ENCODE assay signal across 13 mouse cellular contexts in genomic region chr1:54684316-54684715, GRCm38 (mm10).
DNase-seq lines count a peak whose midpoint lies in the region; ATAC-seq and TF ChIP-seq lines count a peak whose summit lies in the region.
"Had no signal": no experiment of that assay in that cellular context is flagged by ENCODE, and none has a peak within 500 bp of the region (broad histone marks: within the 10 kb centered on the region; RNA-seq: fewer than 3 reads in every experiment).

No protein-coding gene starts in this region.

- no peak for ATAC-seq in kidney, embryonic 16.5 days (ENCODE audit: low FRiP score, low TSS enrichment)
- ATAC-seq in heart, embryonic 13.5 days (ENCODE audit: extremely low read depth, insufficient number of reproducible peaks, low FRiP score, low TSS enrichment), result no peak

- no peak for TF ChIP-seq CTCF in cortical plate, adult 2 months (IDR thresholded peaks at IDR 0.05; ENCODE audit: extremely low read depth, insufficient read depth, low read length)

- peaks cover 6% of the 10 kb centered on the region; the same call in 1 of the 2 replicates for H3K9me3 ChIP-seq in kidney, embryonic 16.5 days (ENCODE audit: low read length)
- no peaks in the 10 kb centered on the region for H3K9me3 ChIP-seq in heart, embryonic 13.5 days
- H3K9me3 ChIP-seq: limb, embryonic 12.5 days had no signal

- TF ChIP-seq POLR2A in cortical plate, adult 2 months (IDR thresholded peaks at IDR 0.05; ENCODE audit: extremely low read depth, insufficient read depth, low read length), result no peak

- H3K4me2 ChIP-seq in kidney, embryonic 16.5 days (replicated peaks; ENCODE audit: low read depth, low read length), result no peak overlapping the region
- no peak overlapping the region for H3K4me2 ChIP-seq in heart, embryonic 13.5 days
- H3K4me2 ChIP-seq: limb, embryonic 12.5 days had no signal

- no peak overlapping the region for H3K9ac ChIP-seq in kidney, embryonic 16.5 days (replicated peaks; ENCODE audit: low read length)
- no peak overlapping the region for H3K9ac ChIP-seq in heart, embryonic 13.5 days
- H3K9ac ChIP-seq: limb, embryonic 12.5 days had no signal

- 64% methylated on average over 4 of the region's 4 CpGs for WGBS in kidney, embryonic 16.5 days
- 58% methylated on average over 4 of the region's 4 CpGs for WGBS in heart, embryonic 13.5 days

- H3K27ac ChIP-seq in kidney, embryonic 16.5 days (ENCODE audit: low read length), result no peak overlapping the region
- peak overlapping the region; percentile 45; the same call in 1 of the 2 replicates for H3K27ac ChIP-seq in cortical plate, adult 2 months (ENCODE audit: insufficient read depth, low read length)
- H3K27ac ChIP-seq in heart, embryonic 13.5 days (replicated peaks), result peak overlapping the region; percentile 43
- H3K27ac ChIP-seq: limb, embryonic 12.5 days had no signal

- H3K27me3 ChIP-seq in kidney, embryonic 16.5 days (ENCODE audit: insufficient read depth, low read length), result no peaks in the 10 kb centered on the region
- no peaks in the 10 kb centered on the region for H3K27me3 ChIP-seq in heart, embryonic 13.5 days (replicated peaks)
- H3K27me3 ChIP-seq: limb, embryonic 12.5 days had no signal

- no peaks in the 10 kb centered on the region for H3K36me3 ChIP-seq in kidney, embryonic 16.5 days (ENCODE audit: insufficient read depth, low read length)
- peaks cover 13% of the 10 kb centered on the region; the same call in 1 of the 2 replicates for H3K36me3 ChIP-seq in heart, embryonic 13.5 days
- H3K36me3 ChIP-seq: limb, embryonic 12.5 days had no signal

- DNase-seq in kidney, postnatal 14 days, result peak; percentile 24
- peak; percentile 64 for DNase-seq in lung, postnatal 10 days
- DNase-seq in Muller cell, postnatal 12 days (ENCODE audit: inconsistent ontology term), result no peak
- DNase-seq in left cerebral cortex, adult 8-10 months (ENCODE audit: low spot score in 2 of 2), result no peak
- DNase-seq: adrenal gland, postnatal 36 days; cerebellum, adult 11-12 months; gastrocnemius, postnatal 10 days; right cerebral cortex, postnatal 4 days had no signal

- no peak overlapping the region for H3K4me3 ChIP-seq in kidney, embryonic 16.5 days (ENCODE audit: low read length)
- no peak overlapping the region for H3K4me3 ChIP-seq in cortical plate, adult 2 months (ENCODE audit: insufficient read depth, low read length)
- H3K4me3 ChIP-seq in heart, embryonic 13.5 days, result no peak overlapping the region
- H3K4me3 ChIP-seq: limb, embryonic 12.5 days; myocyte had no signal

- H3K4me1 ChIP-seq in kidney, embryonic 16.5 days (ENCODE audit: insufficient read depth, low read length), result no peaks in the 10 kb centered on the region
- H3K4me1 ChIP-seq in cortical plate, adult 2 months (ENCODE audit: control insufficient read depth, insufficient read depth, low read length), result peaks cover 2% of the 10 kb centered on the region; the same call in 1 of the 2 replicates
- peaks cover 4% of the 10 kb centered on the region; the same call in 1 of the 2 replicates for H3K4me1 ChIP-seq in heart, embryonic 13.5 days

Comparison
In these comparisons a context has a peak if more than half of its experiments do, and no peak if none do; other contexts are left out.
1. DNase-seq: peak in kidney, postnatal 14 days (single experiment) and lung, postnatal 10 days (single experiment); none in Muller cell, postnatal 12 days (single experiment) and left cerebral cortex, adult 8-10 months (0 of 2).